Mouse (Mus musculus) ZHBTc4 (cell line): ENCODE results near the gene Defb20.
A peak's percentile ranks its signal among the peaks of the same experiment; 100 is the strongest.

Source experiments
- DNase-seq: peaks from one replicate; pipeline ENCODE4 v3.0.0-alpha.2; 2011; ENCODE audit warnings: low read depth, low spot score

Gene Defb20

GRCm38 (mm10) chr2:152498020-152498419 lies 21.2 kb downstream of the Defb20 start:
- DNase-seq: no peak

GRCm38 (mm10) chr2:152500204-152500862 lies 23.5 kb downstream of the Defb20 start:
- DNase-seq: no peak

- DNase-seq: peak; percentile 56
Observed at GRCm38 (mm10) chr2:152500863-152501229, 24.0 kb downstream of the Defb20 start.

- DNase-seq: no peak
Observed at GRCm38 (mm10) chr2:152503950-152504349, 27.1 kb downstream of the Defb20 start.

GRCm38 (mm10) chr2:152511592-152511991 lies 34.7 kb downstream of the Defb20 start, which contains the start of gene Defb26:
Defb26 (minus strand) TSS chr2:152511692.
- DNase-seq: no peak

- no peak for DNase-seq
Observed at GRCm38 (mm10) chr2:152516084-152516483, 39.2 kb downstream of the Defb20 start.

- DNase-seq: no peak
Observed at GRCm38 (mm10) chr2:152517981-152518380, 41.1 kb downstream of the Defb20 start, which contains the start of gene Defb28. Defb28 (plus strand) TSS chr2:152518255.
